Mouse (Mus musculus) kidney, postnatal 25 days (tissue): Measurements from ENCODE around the gene Rab3b.
"Not testable (repeated sequence)": the region's sequence is repeated elsewhere in the genome, so short reads cannot be mapped to it uniquely, and the experiment has no call there.

Experiments used
- DNase-seq, 2 experiments: peaks; one replicate each; pipeline ENCODE4 v3.0.0; 2021; ENCODE audit warnings: mixed read lengths in 2 of 2

Rab3b gene

DNA sequence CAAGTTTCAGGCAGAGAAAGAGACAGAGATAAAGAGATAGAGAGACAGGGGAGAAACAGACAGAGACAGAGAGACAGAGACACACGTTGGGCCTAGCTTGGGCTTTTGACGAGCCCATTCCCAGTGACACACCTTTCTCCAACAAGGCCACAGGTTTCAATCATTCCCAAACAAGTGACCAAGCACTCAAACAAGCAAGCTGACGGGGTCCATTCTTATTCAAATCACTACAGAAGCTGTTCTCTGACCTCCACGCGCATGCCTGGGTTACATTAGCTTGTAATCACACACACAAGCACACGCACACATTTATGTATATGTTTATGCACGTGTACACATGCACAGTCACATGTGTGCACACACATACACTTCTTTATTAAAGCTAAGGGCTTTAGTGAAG, 21.6 kb downstream of the Rab3b start:
- DNase-seq, result no peak

DNA sequence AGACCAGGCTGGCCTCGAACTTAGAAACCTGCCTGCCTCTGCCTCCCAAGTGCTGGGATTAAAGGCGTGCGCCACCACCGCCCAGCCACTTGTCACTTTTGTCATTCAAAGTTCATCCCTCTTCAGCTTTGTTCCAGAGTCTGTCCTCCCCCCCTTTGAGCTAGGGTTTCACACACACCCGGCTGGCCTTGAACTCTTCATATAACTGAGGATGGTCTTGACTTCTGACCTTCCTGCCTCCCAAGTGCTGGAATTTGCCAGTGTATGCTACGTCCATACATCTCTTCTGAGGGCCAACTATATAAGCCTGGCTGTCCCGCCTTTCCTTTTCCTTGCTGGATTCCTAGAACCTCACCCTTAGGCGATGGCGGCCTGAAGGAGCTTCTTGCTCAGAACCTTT, 24.0 kb downstream of the Rab3b start:
- no peak for DNase-seq

DNA sequence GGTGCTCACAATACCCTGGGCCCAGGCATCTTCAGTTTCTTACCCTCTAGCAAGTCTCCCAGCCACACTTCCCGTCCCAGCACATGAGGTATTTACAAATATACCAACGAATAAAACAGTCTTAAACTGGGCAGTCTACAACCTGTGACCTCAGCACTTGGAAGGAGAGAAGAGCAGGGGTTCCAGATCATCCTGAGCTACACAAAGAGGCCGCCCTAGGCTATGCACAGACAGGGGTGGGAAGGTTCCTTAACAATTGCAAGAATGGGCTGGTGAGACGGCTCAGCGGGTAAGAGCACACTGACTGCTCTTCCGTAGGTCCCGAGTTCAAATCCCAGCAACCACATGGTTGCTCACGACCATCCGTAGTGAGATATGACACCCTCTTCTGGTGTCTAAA, 24.5 kb downstream of the Rab3b start:
- DNase-seq, result no peak

DNA sequence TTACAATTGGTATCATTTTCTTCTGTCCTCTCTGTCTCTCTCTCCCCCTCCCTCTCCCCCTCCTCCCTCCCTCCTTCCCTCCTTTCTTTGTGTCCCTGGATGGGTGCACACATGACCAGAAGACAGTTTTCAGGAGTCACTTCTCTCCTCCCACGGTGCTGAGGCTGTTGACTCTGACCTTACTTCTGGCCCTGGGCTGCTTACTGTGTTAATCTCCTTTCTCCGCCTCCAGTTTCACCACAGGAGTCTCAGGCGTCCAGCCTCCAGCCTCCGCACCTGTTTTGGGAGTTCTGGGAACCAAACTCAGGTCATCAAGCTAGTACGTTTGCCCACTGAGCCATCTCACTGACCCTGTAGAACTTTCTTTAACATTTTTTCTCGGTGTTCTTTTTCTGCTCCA, 25.2 kb downstream of the Rab3b start:
- no peak for DNase-seq

DNA sequence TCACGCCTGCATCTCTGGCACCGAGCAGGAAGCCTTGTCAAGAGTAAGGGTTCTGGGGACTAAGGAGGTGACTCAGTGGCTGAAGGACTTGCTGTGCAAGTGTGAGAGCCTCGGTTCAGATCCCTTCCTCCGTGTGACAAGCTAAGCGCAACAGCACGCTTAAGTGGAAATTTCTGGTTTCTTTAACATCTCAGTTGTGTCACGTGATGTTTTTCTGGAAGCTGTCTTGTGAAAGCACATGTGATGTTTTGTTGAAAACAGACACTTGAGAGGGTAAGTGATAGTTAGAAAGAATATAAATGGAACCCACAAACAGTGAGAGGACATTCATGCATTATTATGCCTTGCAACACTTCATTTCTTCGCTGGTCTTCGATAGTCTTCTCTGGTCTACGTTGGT, 25.9 kb downstream of the Rab3b start:
- DNase-seq, result no peak

DNA sequence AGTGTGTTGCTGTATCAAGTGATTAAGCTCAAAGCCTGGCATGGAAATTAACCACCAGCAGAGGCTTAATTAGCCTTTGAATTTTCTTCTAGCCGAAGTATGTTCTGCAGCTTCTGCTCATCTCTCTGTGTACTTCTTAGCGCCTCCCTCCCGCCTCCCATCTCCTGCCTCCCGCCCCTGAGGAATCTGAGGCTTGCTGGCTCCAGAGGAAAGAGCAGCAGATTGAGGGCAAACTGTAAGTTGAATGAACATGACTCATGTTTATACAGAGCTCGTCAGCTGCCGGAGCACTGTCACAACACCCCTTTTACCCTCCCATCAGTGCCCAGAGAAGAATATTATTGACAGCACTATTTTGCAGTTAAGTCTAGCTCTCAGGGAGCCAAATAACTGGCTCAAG, 27.0 kb downstream of the Rab3b start:
- no peak for DNase-seq

DNA sequence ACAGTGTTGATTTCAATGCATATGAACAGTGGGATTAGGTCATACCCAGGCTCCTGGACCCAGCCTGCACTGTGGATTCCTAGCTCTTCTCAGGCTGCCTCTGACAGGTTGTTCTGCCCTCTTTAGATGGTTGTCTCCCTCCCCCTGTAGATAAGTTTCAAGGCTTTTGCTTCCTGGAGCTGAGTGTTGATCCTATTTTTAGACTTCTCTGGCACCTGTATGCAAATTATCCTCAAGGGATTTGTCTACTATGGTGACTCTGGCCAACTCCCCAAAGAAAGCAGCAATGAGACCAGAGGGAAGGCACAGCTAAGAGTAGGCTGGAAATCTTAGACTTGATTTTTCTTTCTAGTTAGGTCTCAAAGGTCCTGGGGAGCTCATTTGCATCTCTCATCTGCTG, 28.6 kb downstream of the Rab3b start:
- no peak for DNase-seq

DNA sequence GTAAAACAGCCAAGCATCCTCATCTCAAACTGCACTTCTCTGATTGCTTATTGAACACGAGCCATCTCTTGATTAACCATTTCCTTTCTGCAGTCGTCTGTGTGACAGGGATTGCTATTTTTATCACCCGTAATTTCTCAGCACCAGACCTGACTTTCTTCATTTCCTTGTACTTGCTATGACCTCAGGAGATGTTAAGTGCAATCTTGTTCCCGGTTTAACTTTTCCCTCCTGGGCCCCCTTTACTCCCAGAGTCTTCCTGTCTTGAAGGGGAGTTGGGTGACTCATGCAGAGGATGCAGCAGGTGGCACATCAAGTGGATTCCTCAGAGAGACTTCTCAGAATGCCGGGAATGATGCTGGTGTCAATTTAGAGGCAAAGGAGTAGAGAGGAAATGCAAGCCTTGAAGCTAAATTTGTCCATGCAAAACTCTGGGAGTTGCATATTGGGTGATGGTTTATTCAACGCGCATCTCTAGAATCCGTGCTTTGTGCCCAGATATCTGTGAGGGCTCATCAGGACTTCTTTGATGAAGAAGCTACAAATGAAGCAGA, 31.1 kb downstream of the Rab3b start:
- no peak for DNase-seq

DNA sequence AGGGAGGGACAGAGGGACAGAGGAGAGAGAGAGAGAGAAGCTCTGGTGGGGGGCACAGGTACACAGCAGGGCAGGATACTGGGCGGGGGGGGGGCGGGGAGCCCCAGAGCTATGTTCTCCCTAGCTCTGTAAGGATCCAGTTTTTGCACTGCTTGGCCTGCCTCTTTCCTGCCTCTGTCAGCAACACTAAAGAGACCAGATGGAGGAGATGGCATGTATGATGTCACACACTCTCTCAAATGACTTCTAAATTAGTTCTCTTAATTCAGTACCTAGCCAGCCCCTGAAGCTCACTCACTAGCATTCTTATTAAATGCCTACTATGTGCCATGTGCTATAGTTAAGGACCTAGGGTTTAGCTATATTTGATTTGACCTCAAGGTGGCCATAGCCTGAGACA, 33.0 kb downstream of the Rab3b start:
- DNase-seq, result no peak

DNA sequence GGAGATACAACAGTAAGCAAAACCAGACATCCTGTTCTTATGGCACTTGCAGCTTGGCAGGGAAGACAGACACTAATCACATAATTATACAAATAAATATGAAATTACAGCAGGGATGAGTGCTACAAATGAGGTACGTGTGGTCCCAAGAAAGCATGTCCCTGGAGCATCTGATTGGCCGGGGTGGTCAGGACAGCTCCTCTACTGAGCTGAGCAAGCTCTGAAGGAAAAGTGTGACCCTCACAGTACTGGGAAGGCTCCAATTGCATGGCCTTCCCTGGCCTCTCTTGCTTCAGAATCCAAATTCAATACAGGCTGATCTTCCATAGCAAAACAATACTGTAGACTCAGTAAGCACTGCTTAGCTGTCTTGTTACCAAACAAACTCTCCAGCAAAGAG, 34.3 kb downstream of the Rab3b start:
- no peak for DNase-seq

DNA sequence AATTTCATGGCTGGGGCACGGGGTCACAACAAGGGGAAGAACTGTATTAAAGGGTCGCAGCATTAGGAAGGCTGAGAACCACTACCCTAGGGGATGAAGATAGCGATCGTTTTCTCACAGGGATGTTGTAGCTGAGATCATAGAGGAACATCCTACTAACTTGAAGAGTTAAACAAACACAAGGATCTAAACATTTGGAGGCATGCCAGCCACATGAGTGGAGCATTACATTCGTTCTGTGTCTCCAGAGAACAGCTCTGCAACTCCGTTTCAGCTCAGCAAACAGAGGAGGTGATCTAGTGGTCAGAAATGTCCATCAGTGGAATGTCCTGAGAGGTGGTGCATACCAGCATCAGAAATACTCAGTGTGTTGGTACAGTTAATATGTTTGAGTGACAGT, 35.5 kb downstream of the Rab3b start:
- DNase-seq, result no peak

DNA sequence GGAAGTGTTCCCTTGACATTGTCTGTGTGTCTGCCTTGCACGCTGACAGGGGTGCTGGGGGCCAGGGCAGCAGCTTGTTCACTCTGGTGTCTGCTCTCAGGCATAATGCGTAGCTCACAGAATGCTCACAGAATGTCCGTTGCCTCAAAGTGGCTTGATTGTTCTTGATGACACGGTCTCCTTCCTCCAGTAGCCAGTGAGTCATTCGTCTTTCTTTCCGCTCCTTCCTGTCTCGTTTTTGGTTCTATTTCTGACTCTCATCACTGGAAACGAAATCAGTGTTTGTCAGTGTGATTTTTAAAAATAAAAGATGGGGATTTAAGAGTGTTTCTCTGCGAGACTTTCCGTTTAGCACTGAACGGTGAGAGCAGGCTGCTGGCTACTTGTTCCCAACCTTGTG, 36.2 kb downstream of the Rab3b start:
- no peak for DNase-seq

DNA sequence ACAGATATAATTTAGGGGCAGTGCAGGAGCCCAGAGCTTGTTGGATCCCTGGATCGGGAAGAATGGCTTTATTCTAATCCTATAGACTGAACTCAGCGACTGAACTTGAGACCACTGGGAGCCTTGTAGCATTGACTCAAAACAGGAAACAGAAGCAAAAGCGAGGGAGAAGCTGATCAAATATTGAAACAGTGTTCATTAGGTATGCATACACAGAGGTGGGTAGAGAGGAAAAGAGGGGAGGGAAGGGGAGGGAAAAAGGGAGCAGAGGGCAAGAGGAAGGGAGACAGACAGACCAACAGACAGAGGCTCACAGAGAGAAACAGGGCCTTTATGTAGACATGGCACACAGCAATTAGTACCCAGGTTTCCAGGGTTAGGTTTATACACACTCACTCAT, 38.8 kb downstream of the Rab3b start:
- DNase-seq, result no peak

DNA sequence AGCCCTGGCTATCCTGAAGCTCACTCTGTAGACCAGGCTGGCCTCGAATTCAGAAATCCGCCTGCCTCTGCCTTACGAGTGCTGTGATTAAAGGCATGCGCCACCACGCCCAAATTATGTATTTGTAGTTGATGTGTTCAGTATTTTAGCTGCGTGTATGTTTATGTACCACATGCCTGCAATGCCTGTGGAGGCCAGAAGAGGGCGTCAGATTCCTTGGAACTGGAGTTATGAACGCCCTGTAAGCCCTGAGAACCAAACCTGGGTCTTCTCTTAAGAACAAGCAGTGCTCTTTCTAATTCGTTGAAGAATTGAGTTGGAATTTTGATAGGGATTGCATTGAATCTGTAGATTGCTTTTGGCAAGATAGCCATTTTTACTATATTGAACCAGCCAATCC, 49.1 kb downstream of the Rab3b start:
- DNase-seq, result not testable (repeated sequence)

DNA sequence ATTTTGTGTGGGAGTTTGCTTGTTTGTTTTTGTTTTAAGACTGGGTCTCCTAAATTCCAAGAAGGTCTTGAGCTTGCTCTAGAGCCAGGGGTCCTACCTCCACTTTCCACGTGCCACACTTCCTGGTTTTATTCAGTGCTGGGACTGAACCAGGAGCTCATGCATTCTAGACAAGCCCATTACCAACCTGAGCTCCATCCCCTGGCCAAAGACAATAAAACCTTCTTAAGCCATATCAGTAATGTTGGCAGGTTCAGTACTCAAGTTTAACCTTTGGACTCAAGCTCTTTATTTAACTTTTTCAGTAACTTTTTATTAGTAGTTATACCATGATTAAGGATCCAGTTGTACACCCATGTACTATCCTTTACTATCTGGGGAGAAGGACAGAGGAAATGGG, 54.3 kb downstream of the Rab3b start:
- no peak for DNase-seq

DNA sequence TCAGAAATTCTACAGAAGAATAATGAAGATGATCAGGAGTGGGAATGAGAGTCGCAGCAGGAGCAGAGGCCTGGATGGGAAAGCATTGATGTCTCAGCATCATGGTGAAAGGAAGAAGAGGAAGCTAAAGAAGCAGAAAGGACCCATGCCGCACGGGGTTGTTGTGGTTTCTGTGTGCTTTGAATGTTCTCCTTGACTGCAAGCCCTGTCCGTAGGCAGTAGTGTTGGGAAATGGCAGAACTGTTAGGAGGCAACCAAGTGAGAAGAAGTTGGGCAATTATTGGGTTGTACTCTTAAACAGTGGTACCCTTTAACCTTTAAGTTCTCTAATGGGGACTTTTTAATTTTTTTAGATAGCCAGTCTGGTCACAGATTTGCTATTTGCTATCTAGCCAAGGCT, 56.0 kb downstream of the Rab3b start:
- DNase-seq, result no peak

DNA sequence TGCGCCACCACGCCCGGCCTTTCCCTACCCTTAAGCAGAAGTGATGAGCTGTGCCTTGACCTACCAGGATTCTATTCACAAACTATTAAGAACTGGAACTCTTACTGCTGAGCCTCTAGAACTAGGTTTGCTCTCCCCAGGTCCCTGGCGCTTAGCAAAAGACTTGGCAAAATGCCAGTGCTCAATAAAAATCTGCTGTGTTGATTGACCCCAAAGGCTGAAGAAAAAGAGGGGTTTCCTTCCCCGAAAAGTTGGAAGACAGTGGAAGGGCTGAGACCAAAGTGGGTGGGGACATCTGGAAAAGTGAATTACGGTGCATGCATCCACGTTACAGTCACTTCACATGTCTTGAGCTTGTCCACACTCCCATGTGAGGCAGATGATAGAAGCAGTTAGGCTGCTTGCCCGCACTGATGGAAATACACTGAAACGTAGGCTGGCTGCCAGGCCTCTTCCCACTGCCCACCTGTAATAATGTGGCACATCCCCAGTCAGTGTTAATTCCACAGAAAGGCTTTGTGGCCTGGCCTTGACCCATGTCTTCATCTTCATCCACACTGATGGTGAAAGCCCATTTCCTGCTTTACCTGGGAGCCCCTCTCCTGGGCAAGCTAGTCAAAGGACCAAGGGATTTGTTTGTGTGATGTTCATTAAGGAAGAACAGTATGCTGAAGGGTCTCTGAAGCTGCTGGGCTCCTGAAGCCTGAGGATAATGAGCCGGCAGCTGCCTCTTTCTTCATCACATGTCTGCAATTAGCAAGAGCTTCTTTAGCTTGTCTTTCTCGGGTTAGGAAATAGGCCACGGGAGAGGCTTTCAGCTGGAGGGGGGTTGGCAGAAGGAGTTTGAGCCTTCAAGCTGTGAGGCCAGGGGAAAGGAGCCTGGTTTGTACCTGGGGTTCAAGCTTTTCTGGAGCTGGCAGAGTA, 59.2 kb downstream of the Rab3b start:
- DNase-seq, result no peak

DNA sequence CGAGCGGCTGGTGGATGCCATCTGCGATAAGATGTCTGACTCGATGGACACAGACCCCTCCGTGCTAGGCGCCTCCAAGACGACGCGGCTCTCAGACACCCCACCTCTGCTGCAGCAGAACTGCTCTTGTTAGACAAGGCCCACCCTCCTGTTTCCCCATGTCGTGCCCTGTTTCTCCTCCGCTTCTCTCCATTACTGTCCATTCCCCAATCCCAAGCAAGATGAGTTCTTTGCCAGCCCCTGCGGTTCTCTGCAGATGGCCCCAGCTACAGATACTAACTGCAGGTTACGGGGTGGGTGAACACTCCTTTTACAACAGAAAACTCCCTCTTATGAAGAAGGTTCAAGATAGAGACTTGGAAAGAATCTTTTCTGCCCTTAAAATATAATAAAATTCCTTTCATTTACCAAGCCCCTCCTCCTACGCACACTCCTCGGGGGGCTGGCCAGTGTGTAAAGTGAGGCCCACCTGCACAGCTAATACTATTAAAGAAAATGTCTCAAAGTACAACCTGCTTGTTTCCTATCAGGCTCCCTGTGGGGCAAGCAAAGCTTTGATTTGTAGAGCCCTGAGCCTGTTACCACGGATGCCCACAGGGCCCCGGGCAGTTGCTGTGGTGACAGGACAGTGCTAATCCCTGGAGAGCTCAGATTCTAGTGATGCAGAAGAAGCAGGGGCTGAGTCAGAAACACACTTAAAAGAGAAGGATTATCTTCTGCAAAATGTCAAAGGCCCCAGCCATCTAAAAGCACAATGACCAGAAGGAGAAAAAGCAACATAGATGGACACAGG, 62.0 kb downstream of the Rab3b start:
- DNase-seq, result no peak

DNA sequence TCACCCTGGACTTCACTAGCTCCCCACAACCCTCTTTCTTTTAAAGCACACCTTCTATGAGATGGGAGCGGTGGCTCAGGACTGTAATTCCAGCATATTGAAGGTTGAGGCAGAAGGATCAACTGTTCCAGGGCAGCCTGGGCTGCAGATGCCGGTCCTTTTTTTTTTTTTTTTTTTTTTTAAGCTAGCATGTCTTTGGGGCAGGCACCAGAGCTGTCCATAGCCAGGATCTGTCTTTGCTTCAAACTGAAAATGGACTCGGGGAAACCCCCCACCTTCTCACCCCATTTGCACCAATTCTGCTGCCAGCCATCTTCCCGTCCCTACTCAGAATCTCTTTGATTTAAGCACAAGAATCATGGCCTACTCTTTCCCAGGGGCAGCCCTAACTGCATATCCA, 63.3 kb downstream of the Rab3b start:
- DNase-seq, result no peak

DNA sequence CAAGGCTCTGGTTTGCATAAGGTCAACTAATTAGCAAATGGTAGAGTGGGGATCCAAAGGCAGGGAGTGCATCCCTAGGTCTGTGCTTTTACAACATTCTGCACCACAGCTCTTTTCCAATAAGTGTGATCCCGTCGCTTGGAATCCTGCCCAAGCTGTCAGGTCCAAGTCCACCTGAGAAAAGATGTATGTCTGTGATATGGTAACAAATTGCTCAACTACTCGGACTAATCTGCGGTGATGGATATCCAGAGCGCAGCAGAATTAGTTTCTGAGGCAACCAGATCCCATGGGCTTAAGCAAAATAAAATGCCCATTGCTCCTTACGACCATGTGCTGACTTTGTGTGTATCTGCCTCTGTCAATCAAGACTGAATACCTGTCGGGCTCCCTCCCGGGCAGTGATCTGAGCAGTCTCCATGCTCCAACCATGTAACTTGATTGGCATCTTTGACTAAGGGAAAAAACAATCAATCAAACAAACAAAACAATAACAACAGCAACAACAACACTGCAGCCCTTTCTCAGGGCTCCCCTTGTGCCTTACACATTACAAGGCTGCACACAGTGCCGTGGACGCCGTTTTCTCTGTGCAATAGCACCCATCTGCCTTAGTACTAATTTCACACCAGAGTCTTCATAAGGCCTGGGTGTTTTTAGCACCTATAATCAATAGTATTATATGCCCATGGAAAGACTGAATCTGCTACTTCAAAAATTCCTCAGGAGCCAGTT, 64.3 kb downstream of the Rab3b start:
- DNase-seq, result no peak

DNA sequence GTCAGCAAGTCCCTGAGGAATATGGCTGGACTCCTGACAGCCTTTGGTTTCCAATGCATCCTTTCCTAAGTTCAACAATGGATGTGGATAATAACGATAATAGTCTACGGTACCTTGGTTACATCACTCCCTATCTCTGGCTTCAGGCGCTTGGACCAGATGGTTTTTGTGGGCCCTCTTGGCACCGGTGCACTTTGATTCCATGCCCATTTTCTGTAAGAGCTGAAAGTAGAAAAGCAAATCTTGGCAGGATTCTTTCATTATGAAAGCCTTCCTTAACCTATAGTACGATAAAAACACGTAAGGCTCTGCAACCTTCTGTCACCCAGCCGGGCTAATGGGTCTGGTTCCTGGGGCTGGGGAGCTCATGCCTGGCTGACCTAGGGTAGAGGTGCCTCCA, 70.3 kb downstream of the Rab3b start:
- DNase-seq, result no peak

DNA sequence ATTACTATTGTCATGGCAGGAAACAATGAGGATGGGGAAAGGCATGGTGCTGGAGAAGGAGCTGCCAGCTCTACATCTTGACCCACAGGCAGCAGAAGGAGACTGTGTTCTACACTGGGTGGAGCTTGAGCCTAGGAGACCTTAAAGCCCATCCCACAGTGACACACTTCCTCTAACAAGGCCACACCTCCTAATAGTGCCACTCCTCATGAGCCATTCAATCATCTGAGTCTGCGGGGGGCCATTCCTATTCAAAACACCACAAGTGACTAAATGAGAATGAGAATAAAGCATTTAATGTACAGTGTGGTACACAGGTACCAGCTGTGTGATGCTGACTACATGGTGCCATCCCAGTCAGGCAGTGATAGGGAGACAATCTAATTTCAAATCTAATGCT, 71.3 kb downstream of the Rab3b start:
- no peak for DNase-seq

DNA sequence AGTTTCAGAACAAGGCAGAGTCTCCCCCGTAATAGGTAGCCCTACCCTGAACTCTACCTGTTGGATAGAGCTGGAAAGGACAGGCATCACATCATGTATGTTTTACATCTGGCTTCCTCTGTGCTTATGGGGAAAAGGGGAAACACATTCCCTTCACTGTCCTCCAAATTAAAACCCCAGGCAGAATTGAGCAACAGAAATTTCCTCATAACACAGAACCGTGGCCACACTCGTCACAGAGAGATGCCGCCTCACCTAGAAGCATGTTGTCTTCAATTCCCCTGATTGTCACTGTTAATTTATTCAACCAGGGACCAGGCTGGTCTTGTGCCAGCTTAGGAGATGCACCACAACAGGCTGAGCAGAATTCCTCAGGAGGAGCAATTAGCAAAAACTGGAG, 72.8 kb downstream of the Rab3b start:
- DNase-seq, result no peak
